Mouse (Mus musculus) kidney, embryonic 16.5 days (tissue): Measurements from ENCODE around the gene Trim80. TPM values are rescaled to one million over a fixed set of nuclear protein-coding genes. Genes with fewer than 3 reads are reported as not detected.
A peak's percentile ranks its signal among the peaks of the same experiment; 100 is the strongest.
"Not testable (repeated sequence)": the region's sequence is repeated elsewhere in the genome, so short reads cannot be mapped to it uniquely, and the experiment has no call there.

Experiments used
- ATAC-seq: fragments of 200-750 bp; cut with Nextera tagmentation; 2 replicates; pipeline ENCODE4 v1.8.0; 2017; ENCODE audit warnings: moderate TSS enrichment; ENCODE audit not compliant: low FRiP score, low TSS enrichment
- H3K27ac ChIP-seq: fragments of 300-500 bp; sonication (generic); 2 replicates; pipeline ENCODE4 v1.5.1; 2014; ENCODE audit warnings: low read length
- H3K27me3 ChIP-seq: fragments of 300-500 bp; sonication (generic); 2 replicates; pipeline ENCODE4 v1.6.1; 2014; ENCODE audit warnings: low read length, control low read depth, mixed read lengths; ENCODE audit not compliant: insufficient read depth
- H3K36me3 ChIP-seq: fragments of 300-500 bp; sonication (generic); 2 replicates; pipeline ENCODE4 v1.6.1; 2014; ENCODE audit warnings: low read length, control low read depth, mixed read lengths; ENCODE audit not compliant: insufficient read depth
- H3K4me1 ChIP-seq: fragments of 300-500 bp; sonication (generic); 2 replicates; pipeline ENCODE4 v1.6.1; 2014; ENCODE audit warnings: low read length, control low read depth, mixed read lengths; ENCODE audit not compliant: insufficient read depth
- H3K4me2 ChIP-seq: fragments of 300-500 bp; sonication (generic); replicated peaks from 2 replicates; pipeline ENCODE4 v1.6.1; 2014; ENCODE audit warnings: low read depth, low read length
- H3K4me3 ChIP-seq: fragments of 300-500 bp; sonication (generic); 2 replicates; pipeline ENCODE4 v1.5.1; 2014; ENCODE audit warnings: mild to moderate bottlenecking, low read length
- H3K9ac ChIP-seq: fragments of 300-500 bp; sonication (generic); replicated peaks from 2 replicates; pipeline ENCODE4 v1.6.1; 2014; ENCODE audit warnings: low read length
- H3K9me3 ChIP-seq: fragments of 300-500 bp; sonication (generic); 2 replicates; pipeline ENCODE4 v1.6.1; 2016; ENCODE audit warnings: low read length, control low read depth
- WGBS: fragments of 180-500 bp; shearing (Covaris S2); extraction: QIAGEN DNeasy Blood & Tissue Kit; methylation state at CpG from one replicate; pipeline ENCODE4 v1.1.7; 2014; 5-methylcytosine and 5-hydroxymethylcytosine counted together
- polyA plus RNA-seq: library from polyadenylated mRNA; unstranded; fragments of >200 nt; fragmentation: Nextera tagmentation; extraction: Ambion mirVana; gene quantifications from 2 replicates; pipeline ENCODE4 v1.2.1, GENCODE M21; 2015

The Trim80 gene
- polyA plus RNA-seq, 1 experiment from 2014 or later: 0.12 TPM

DNA sequence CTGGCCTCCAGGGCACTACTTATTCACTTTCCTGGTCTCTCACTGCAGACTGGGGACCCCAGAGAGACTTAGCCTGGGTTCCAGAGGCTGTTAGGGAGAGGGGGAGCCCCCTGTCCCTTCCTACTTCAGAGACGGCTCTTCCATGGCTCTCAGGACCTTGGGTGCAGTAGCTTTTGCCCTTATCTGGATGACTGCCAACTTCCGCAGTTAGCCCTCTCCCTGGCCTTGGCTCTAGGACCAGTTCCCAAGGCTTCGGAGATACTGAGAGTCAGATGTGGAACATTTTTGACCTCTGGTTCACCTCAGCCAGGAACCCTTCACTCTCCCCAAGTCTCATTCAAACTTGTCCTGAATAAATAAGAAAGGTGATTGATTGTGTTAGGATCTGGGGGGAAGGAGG lies 6.6 kb downstream of the Trim80 start:
- Histone ChIP-seq H3K36me3 (no peaks in the 10 kb centered on the region), H3K4me2 (no peak overlapping the region), H3K9ac (peak overlapping the region; percentile 40), H3K4me1 (peaks cover 40% of the 10 kb centered on the region), H3K4me3 (no peak overlapping the region), H3K9me3 (no peaks in the 10 kb centered on the region), H3K27ac (peak overlapping the region; percentile 96), H3K27me3 (no peaks in the 10 kb centered on the region)
- WGBS: 48% methylated on average over 3 of the region's 3 CpGs
- ATAC-seq: no peak

DNA sequence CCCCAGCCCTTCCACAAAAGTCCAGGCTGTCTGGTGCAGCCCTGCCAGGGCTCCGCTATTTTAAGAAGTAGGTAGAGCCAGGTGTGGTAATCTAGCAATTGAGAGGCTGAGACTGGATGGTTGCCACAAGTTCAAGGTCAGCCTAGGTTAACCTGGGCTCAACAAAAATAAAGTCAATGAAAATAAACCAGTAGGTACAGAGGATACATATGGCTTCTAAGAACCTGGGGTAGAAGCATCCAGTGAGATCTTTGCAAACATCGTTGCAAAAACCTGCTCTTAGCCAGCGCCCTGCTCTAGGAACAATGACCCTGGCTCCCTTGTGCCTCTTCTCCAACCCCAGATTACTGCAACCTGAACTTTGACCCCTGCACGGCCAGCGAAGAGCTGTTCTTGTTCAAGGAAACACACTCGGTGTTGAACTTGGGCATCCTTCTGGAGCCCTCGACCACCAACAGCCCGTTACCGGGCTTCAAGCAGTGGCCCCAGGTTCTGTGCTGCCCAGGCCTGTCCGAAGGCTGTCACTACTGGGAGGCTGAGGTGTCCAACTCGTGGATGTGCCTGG lies 7.1 kb downstream of the Trim80 start:
- H3K4me2 ChIP-seq: no peak overlapping the region
- no peaks in the 10 kb centered on the region for H3K36me3 ChIP-seq
- H3K4me1 ChIP-seq: peaks cover 40% of the 10 kb centered on the region
- 79% methylated on average over 11 of the region's 11 CpGs for WGBS
- H3K27me3 ChIP-seq: no peaks in the 10 kb centered on the region
- ATAC-seq: no peak
- no peak overlapping the region for H3K9ac ChIP-seq
- peak overlapping the region; percentile 96 for H3K27ac ChIP-seq
- H3K4me3 ChIP-seq: no peak overlapping the region
- H3K9me3 ChIP-seq: no peaks in the 10 kb centered on the region

DNA sequence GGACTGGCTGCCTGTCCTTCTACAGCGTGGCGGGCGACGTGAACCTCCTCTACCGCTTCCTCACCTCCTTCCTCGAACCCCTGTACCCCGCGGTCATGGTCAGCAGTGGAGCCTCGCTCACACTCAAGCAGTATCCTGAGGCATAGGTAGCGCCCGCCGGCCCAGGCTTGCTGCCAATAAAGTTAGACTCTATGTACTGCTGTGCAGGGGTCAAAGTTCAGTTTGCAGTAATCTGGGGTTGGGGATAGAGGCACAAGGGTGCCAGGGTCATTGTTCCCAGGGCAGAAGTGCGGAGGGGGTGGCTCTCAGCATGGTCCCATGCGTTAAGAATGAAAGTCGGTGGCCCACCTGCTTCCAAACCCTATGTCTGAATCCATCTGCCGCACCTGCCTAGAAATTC lies 7.7 kb downstream of the Trim80 start:
- Histone ChIP-seq H3K9me3 (no peaks in the 10 kb centered on the region), H3K36me3 (no peaks in the 10 kb centered on the region), H3K4me1 (peaks cover 40% of the 10 kb centered on the region), H3K4me2 (no peak overlapping the region), H3K4me3 (no peak overlapping the region), H3K27me3 (no peaks in the 10 kb centered on the region), H3K27ac (peak overlapping the region; percentile 96), H3K9ac (0 out of 2 replicates have a peak overlapping the region, but pooled peaks have one; percentile 32)
- WGBS: 90% methylated on average over 16 of the region's 16 CpGs
- peak; percentile 29; the same call in 1 of the 2 replicates for ATAC-seq

DNA sequence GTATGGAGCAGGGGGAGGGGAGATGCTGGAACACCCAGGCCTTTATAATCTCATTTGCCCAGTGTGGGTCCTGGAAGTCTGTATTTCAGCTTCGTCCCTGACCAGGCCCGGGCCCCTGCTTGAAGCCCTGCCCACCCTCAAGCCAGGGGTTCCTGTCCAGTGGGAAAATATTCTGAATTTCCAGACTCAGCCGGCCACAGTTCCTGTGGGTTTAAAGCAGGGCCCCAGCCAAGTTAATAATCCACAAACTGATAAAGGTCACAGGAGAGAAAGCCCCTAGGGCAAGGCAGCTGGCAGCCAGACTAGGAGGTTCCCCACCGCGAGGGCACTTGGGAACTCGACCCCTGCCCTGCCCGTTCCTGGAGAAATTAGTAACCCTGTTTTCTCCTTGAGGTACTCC lies 8.7 kb downstream of the Trim80 start:
- Histone ChIP-seq H3K9me3 (no peaks in the 10 kb centered on the region), H3K4me2 (no peak overlapping the region), H3K4me1 (peaks cover 42% of the 10 kb centered on the region), H3K9ac (peak overlapping the region; percentile 32; the same call in 1 of the 2 replicates), H3K27me3 (no peaks in the 10 kb centered on the region), H3K4me3 (no peak overlapping the region), H3K36me3 (no peaks in the 10 kb centered on the region), H3K27ac (peak overlapping the region; percentile 96)
- peak; percentile 80 for ATAC-seq
- 49% methylated on average over 7 of the region's 7 CpGs for WGBS

DNA sequence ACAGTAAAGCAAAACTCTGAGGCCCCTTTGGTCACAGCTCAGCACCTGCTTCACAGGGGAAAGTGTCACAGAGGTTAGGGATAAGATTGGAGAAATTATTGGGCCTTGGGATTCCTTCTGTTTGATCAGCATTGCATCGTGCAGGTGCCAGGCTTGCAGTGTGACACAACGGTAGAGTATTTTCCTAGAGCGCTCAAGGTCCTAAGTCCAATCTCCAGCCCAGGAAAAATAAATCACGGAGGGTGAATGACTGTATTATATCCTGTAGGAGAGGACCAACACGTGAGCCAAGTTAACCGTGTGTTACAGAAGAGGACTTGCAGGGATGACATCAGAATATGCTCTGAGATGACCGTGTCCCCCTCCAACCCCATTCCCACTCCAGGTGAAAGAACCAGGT lies 9.8 kb downstream of the Trim80 start:
- no peak overlapping the region for H3K4me3 ChIP-seq
- H3K36me3 ChIP-seq: no peaks in the 10 kb centered on the region
- no peak overlapping the region for H3K9ac ChIP-seq
- no peaks in the 10 kb centered on the region; the same call in 1 of the 2 replicates for H3K9me3 ChIP-seq
- H3K4me1 ChIP-seq: peaks cover 42% of the 10 kb centered on the region
- H3K27ac ChIP-seq: peak overlapping the region; percentile 96
- no peaks in the 10 kb centered on the region for H3K27me3 ChIP-seq
- no peak overlapping the region for H3K4me2 ChIP-seq
- ATAC-seq: no peak
- 55% methylated on average over 7 of the region's 7 CpGs for WGBS

DNA sequence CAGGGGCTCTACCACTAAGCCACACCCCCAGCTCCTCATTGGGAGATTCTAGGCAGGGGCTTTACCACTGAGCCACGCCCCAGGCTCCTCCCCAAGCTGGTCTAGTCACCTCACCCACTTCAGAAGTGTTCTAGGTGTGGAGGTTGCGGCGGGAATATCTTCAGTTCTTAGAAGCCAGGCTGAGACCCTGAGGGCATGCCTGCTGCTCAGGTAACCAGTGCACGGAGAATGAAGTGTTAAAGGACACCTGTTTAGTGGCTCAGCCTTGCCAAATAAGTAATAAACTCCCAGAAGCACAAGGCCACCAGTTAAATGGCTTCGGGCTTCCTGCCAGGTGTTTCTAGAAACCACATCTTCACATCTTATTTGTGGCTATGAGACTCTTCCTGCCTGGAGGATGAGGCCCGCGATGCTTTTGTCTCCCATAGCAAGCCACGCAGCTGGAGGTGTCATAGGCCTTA lies 11.5 kb downstream of the Trim80 start:
- H3K27ac ChIP-seq: 0 out of 2 replicates have a peak overlapping the region, but pooled peaks have one; percentile 5
- WGBS: 80% methylated on average over 8 of the region's 8 CpGs
- H3K9ac ChIP-seq: no peak overlapping the region
- ATAC-seq: no peak
- no peaks in the 10 kb centered on the region for H3K27me3 ChIP-seq
- H3K4me3 ChIP-seq: no peak overlapping the region
- H3K9me3 ChIP-seq: no peaks in the 10 kb centered on the region; the same call in 1 of the 2 replicates
- H3K4me2 ChIP-seq: no peak overlapping the region
- H3K4me1 ChIP-seq: peaks cover 36% of the 10 kb centered on the region
- H3K36me3 ChIP-seq: no peaks in the 10 kb centered on the region

DNA sequence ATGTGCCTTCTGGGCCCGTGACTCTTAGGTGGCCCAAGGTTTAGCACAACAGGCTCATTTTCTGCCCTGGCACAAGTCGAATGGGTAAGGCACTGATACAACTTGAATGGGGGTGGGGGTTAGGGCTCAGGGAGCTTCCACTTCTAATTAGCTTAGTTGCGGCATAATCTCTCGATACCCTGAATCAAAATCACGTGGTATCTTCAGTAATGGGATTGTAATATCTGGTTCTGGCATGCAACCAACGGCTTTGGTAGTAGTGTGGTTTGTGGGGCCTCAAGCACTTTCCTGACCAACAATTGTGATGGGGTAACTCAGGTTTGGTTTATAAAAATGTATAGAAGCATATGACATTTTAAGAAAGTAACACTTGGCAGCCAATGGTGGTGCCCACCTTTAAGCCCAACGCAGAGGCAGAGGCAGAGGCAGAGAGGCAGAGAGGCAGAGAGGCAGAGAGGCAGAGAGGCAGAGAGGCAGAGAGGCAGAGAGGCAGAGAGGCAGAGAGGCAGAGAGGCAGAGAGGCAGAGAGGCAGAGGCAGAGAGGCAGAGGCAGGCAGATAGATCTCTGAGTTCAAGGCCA lies 12.0 kb downstream of the Trim80 start:
- H3K4me2 ChIP-seq: no peak overlapping the region
- H3K36me3 ChIP-seq: no peaks in the 10 kb centered on the region
- H3K4me1 ChIP-seq: peaks cover 31% of the 10 kb centered on the region
- no peak overlapping the region for H3K9ac ChIP-seq
- no peaks in the 10 kb centered on the region for H3K27me3 ChIP-seq
- H3K4me3 ChIP-seq: no peak overlapping the region
- H3K9me3 ChIP-seq: no peaks in the 10 kb centered on the region; the same call in 1 of the 2 replicates
- no peak overlapping the region for H3K27ac ChIP-seq
- no peak for ATAC-seq
- WGBS: 83% methylated on average over 7 of the region's 7 CpGs

DNA sequence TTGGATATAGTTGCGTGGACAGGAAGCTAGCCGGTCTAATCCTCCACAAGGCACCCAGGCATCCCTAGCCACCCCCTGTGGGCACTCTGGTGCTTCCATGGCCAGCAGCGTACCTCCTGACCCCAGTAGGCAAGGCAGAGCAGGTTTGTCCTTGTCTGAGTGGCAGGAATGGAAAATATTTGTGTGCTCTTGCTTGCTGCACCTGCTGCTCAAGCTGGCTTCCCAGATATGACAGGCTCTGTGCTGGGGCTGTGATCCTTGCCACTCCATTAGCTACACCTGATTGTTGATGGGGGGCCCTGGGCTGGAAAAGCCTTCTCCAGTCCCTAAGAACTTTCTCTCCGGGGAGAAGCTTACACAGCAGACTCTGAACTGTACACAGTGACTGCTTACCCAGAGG lies 13.0 kb downstream of the Trim80 start:
- 63% methylated on average over 4 of the region's 4 CpGs for WGBS
- Histone ChIP-seq H3K4me2 (no peak overlapping the region), H3K9ac (0 out of 2 replicates have a peak overlapping the region, but pooled peaks have one; percentile 11), H3K4me1 (peaks cover 26% of the 10 kb centered on the region), H3K36me3 (no peaks in the 10 kb centered on the region), H3K9me3 (no peaks in the 10 kb centered on the region; the same call in 1 of the 2 replicates), H3K27ac (peak overlapping the region; percentile 73), H3K27me3 (no peaks in the 10 kb centered on the region), H3K4me3 (no peak overlapping the region)
- ATAC-seq: no peak

DNA sequence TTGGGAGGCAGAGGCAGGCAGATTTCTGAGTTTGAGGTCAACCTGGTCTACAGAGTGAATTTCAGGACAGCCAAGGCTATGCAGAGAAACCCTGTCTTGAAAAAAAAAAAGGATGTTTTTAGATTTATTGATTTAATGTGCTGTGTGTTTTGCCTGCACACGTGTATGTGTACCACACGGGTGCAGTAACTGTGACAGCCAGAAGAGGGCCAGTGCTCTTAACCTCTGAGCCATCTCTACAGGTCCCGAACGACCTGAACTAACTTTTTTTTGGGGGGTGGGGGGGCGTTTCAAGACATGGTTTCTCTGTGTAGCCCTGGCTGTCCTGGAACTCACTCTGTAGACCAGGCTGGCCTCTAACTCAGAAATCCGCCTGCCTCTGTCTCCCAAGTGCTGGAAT lies 14.5 kb downstream of the Trim80 start:
- ATAC-seq: not testable (repeated sequence)
- WGBS: 88% methylated on average over 6 of the region's 6 CpGs

DNA sequence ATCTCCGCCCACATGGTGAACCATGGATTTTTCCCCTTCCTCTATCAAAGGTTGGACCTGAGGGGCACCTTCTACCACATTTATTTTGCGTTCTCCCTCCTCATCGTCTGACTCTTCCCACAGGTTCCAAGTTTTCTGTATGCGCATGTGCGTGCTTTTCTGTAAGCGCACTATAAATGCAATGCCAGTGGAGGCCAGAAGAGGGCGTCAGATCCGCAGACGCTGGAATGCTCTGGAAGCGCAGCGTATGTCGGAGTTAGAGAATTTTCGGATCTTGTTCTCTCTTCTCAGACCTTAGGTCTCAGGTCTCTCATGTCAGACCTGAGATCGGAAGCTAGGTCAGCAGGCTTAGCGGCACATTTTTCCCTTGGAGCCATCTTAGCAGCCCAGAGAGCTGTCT lies 15.3 kb downstream of the Trim80 start:
- no peak for ATAC-seq
- Histone ChIP-seq H3K4me2 (no peak overlapping the region), H3K27me3 (no peaks in the 10 kb centered on the region), H3K27ac (no peak overlapping the region), H3K9me3 (no peaks in the 10 kb centered on the region; the same call in 1 of the 2 replicates), H3K36me3 (no peaks in the 10 kb centered on the region), H3K4me3 (no peak overlapping the region), H3K4me1 (peaks cover 5% of the 10 kb centered on the region), H3K9ac (no peak overlapping the region)
- WGBS: 88% methylated on average over 15 of the region's 15 CpGs

More for the DNA sequence above, 14.5 kb downstream of the Trim80 start:
- peaks cover 13% of the 10 kb centered on the region for H3K4me1 ChIP-seq
- not testable (repeated sequence) for H3K9me3 ChIP-seq, H3K36me3 ChIP-seq, H3K27me3 ChIP-seq, H3K9ac ChIP-seq, H3K4me3 ChIP-seq, H3K27ac ChIP-seq, H3K4me2 ChIP-seq
